ENCODE assay signal across 24 mouse cellular contexts in the genomic region with DNA sequence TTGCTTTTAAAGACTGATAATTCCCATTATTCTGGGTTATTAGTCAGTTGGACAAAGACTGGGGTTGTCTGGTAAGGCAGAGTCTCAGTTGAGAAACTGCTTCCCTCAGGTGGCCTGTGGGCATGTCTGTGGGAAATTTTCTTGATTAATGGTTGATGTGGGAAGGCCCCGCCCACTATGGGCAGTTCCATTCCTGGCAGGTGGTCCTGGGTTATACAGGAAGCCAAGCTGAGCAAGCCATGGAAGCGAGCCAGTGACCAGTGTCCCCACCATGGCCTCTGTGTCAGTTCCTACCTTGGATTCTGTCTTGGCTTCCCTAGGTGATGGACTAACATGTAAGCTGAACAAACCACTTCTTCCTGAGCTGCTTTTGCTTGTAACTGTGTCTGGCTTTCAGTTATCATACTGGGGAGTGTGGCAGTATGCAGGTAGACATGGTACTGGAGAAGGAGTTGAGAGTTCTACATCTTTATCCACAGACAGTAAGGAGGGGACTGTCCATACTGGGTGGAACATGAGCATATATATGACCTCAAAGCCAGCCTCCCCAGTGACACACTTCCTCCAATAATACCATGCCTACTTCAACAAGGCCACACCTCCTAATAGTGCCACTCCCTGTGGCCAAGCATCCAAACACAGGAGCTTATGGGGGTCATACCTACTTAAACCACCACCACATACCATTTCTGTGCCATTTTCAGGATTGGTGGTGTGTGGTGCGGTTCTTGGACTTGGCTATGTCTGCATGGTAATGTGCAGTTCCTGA. TPM values are rescaled to one million over a fixed set of nuclear protein-coding genes. Genes with fewer than 3 reads are reported as not detected.
DNase-seq lines count a peak whose midpoint lies in the region; ATAC-seq and TF ChIP-seq lines count a peak whose summit lies in the region.
"Had no signal": no experiment of that assay in that cellular context is flagged by ENCODE, and none has a peak within 500 bp of the region (broad histone marks: within the 10 kb centered on the region; RNA-seq: fewer than 3 reads in every experiment).

No protein-coding gene starts in this region.

- no peak for TF ChIP-seq POLR2A in kidney, adult 2 months (IDR thresholded peaks at IDR 0.05; ENCODE audit: low read depth, low read length)

- no peak overlapping the region for H3K27ac ChIP-seq in kidney, embryonic 14.5 days (ENCODE audit: low read depth, low read length)
- H3K27ac ChIP-seq in kidney, adult 2 months (ENCODE audit: insufficient read depth, low read depth, low read length): no peak overlapping the region
- no peak overlapping the region for H3K27ac ChIP-seq in midbrain, embryonic 12.5 days (replicated peaks)
- no peak overlapping the region for H3K27ac ChIP-seq in midbrain, embryonic 10.5 days (replicated peaks)
- no peak overlapping the region for H3K27ac ChIP-seq in forebrain, postnatal 0 days (ENCODE audit: low read depth, low read length)
- H3K27ac ChIP-seq: forebrain, embryonic 12.5 days; heart, embryonic 15.5 days; liver, embryonic 14.5 days; neural tube, embryonic 12.5 days; stomach, postnatal 0 days had no signal

- no peak overlapping the region for H3K4me3 ChIP-seq in kidney, embryonic 14.5 days (ENCODE audit: low read length)
- no peak overlapping the region for H3K4me3 ChIP-seq in kidney, adult 2 months (ENCODE audit: insufficient read depth, low read depth, low read length)
- no peak overlapping the region for H3K4me3 ChIP-seq in midbrain, embryonic 12.5 days
- H3K4me3 ChIP-seq in midbrain, embryonic 10.5 days: no peak overlapping the region
- H3K4me3 ChIP-seq in forebrain, postnatal 0 days (ENCODE audit: low read depth, low read length): no peak overlapping the region
- H3K4me3 ChIP-seq: forebrain, embryonic 12.5 days; heart, embryonic 15.5 days; neural tube, embryonic 12.5 days had no signal

- peak; percentile 11 to 18 for DNase-seq in cerebellum, postnatal 10 days
- DNase-seq in cerebellum, adult 11 months: no peak
- DNase-seq in kidney, adult 2 months: no peak
- no peak for DNase-seq in midbrain, embryonic 10.5 days (ENCODE audit: low spot score)
- no peak for DNase-seq in forebrain, postnatal 0 days

- H3K9ac ChIP-seq in kidney, embryonic 14.5 days (ENCODE audit: low read depth, low read length): no peak overlapping the region
- no peak overlapping the region for H3K9ac ChIP-seq in midbrain, embryonic 12.5 days (replicated peaks)
- no peak overlapping the region for H3K9ac ChIP-seq in forebrain, postnatal 0 days
- H3K9ac ChIP-seq: forebrain, embryonic 12.5 days; heart, embryonic 15.5 days; liver, embryonic 14.5 days; neural tube, embryonic 12.5 days had no signal

- no peaks in the 10 kb centered on the region for H3K4me1 ChIP-seq in kidney, embryonic 14.5 days (ENCODE audit: control insufficient read depth, insufficient read depth, low read length)
- no peaks in the 10 kb centered on the region for H3K4me1 ChIP-seq in kidney, adult 2 months (ENCODE audit: control insufficient read depth, insufficient read depth, low read length)
- no peaks in the 10 kb centered on the region for H3K4me1 ChIP-seq in midbrain, embryonic 12.5 days
- H3K4me1 ChIP-seq in midbrain, embryonic 10.5 days: no peaks in the 10 kb centered on the region
- no peaks in the 10 kb centered on the region for H3K4me1 ChIP-seq in forebrain, postnatal 0 days (ENCODE audit: insufficient read depth)
- H3K4me1 ChIP-seq: forebrain, embryonic 12.5 days; heart, embryonic 15.5 days; neural tube, embryonic 12.5 days had no signal

- no peaks in the 10 kb centered on the region for H3K27me3 ChIP-seq in kidney, embryonic 14.5 days (ENCODE audit: control insufficient read depth, insufficient read depth, low read length)
- H3K27me3 ChIP-seq in kidney, adult 2 months (replicated peaks; ENCODE audit: control insufficient read depth, insufficient read depth, low read length): no peaks in the 10 kb centered on the region
- no peaks in the 10 kb centered on the region for H3K27me3 ChIP-seq in midbrain, embryonic 12.5 days
- H3K27me3 ChIP-seq in midbrain, embryonic 10.5 days (ENCODE audit: low read depth, poor library complexity, severe bottlenecking): no peaks in the 10 kb centered on the region
- no peaks in the 10 kb centered on the region for H3K27me3 ChIP-seq in forebrain, postnatal 0 days (ENCODE audit: insufficient read depth, low read length)
- H3K27me3 ChIP-seq: forebrain, embryonic 12.5 days; heart, embryonic 15.5 days; neural tube, embryonic 12.5 days; Patski had no signal

- TF ChIP-seq CTCF in kidney, adult 2 months (conservative IDR thresholded peaks at IDR 0.05; ENCODE audit: insufficient read depth, insufficient read length, low read depth, low read length): no peak
- no peak for TF ChIP-seq CTCF in forebrain, postnatal 0 days (IDR thresholded peaks at IDR 0.05; ENCODE audit: low read depth)

- no peaks in the 10 kb centered on the region for H3K36me3 ChIP-seq in kidney, embryonic 14.5 days (ENCODE audit: control insufficient read depth, insufficient read depth, low read length)
- no peaks in the 10 kb centered on the region for H3K36me3 ChIP-seq in kidney, adult 2 months (ENCODE audit: control insufficient read depth, insufficient read depth, low read length)
- H3K36me3 ChIP-seq in midbrain, embryonic 12.5 days: no peaks in the 10 kb centered on the region
- no peaks in the 10 kb centered on the region for H3K36me3 ChIP-seq in midbrain, embryonic 10.5 days
- no peaks in the 10 kb centered on the region for H3K36me3 ChIP-seq in forebrain, postnatal 0 days (ENCODE audit: insufficient read depth)
- H3K36me3 ChIP-seq: forebrain, embryonic 12.5 days; heart, embryonic 15.5 days; neural tube, embryonic 12.5 days had no signal

- no peak overlapping the region for H3K4me2 ChIP-seq in kidney, embryonic 14.5 days (replicated peaks; ENCODE audit: low read depth, low read length)
- H3K4me2 ChIP-seq in midbrain, embryonic 12.5 days (replicated peaks): no peak overlapping the region
- no peak overlapping the region for H3K4me2 ChIP-seq in forebrain, postnatal 0 days (ENCODE audit: low read depth)
- H3K4me2 ChIP-seq: forebrain, embryonic 12.5 days; heart, embryonic 15.5 days; neural tube, embryonic 12.5 days had no signal

- no peaks in the 10 kb centered on the region for H3K9me3 ChIP-seq in kidney, embryonic 14.5 days (ENCODE audit: control insufficient read depth, low read length)
- H3K9me3 ChIP-seq in midbrain, embryonic 12.5 days: no peaks in the 10 kb centered on the region
- no peaks in the 10 kb centered on the region for H3K9me3 ChIP-seq in midbrain, embryonic 10.5 days (replicated peaks)
- H3K9me3 ChIP-seq in forebrain, postnatal 0 days (ENCODE audit: low read length): no peaks in the 10 kb centered on the region
- H3K9me3 ChIP-seq: forebrain, embryonic 12.5 days; heart, embryonic 15.5 days; neural tube, embryonic 12.5 days had no signal

- 65% methylated on average over 3 of the region's 3 CpGs for WGBS in kidney, embryonic 14.5 days
- WGBS in kidney, adult 2 months: 65% methylated on average over 3 of the region's 3 CpGs
- WGBS in midbrain, embryonic 12.5 days: 62% methylated on average over 3 of the region's 3 CpGs
- 57% methylated on average over 3 of the region's 3 CpGs for WGBS in midbrain, embryonic 10.5 days
- WGBS in forebrain, postnatal 0 days: 51% methylated on average over 3 of the region's 3 CpGs

- ATAC-seq in kidney, embryonic 14.5 days (ENCODE audit: low FRiP score, low TSS enrichment): peak; percentile 51
- 0 out of 2 replicates have a peak, but pooled peaks have one; percentile 38 for ATAC-seq in midbrain, embryonic 12.5 days (ENCODE audit: low FRiP score, low read depth)
- ATAC-seq in megakaryocyte, adult 5-6 weeks (ENCODE audit: poor library complexity, severe bottlenecking): 0 out of 2 replicates have a peak, but pooled peaks have one; percentile 30
- ATAC-seq in forebrain, postnatal 0 days: no peak
- ATAC-seq: Patski had no signal

RNA-seq across cellular contexts. Expression of a gene that starts 14.1 kb away (rescaled TPM):
- polyA plus RNA-seq in kidney, embryonic 14.5 days (2014; fragmentation: Nextera tagmentation; extraction: Ambion mirVana): 0.35 TPM in 1 of 2 replicates, not detected in the other
- not detected in 2 replicates for polyA plus RNA-seq in kidney, adult 2 months (2012; rRNA removed)
- polyA plus RNA-seq in midbrain, embryonic 12.5 days (2016; fragmentation: Nextera tagmentation; extraction: Ambion mirVana): not detected in 2 replicates
- not detected in 2 replicates for polyA plus RNA-seq in midbrain, embryonic 10.5 days (2016; fragmentation: Nextera tagmentation; extraction: Ambion mirVana)
- total RNA-seq in megakaryocyte, adult 5-6 weeks (2015): 0.11 TPM in 1 of 2 replicates, not detected in the other
- not detected in 2 replicates for total RNA-seq in megakaryocyte, adult 5-6 weeks (2017)
- not detected in 2 replicates for total RNA-seq in forebrain, postnatal 0 days (2014; rRNA removed)
- polyA plus RNA-seq in forebrain, postnatal 0 days (2015; fragmentation: Nextera tagmentation; extraction: Ambion mirVana): not detected in 2 replicates
- total RNA-seq: adrenal gland, adult 8-10 months; gastrocnemius, postnatal 10 days; heart, adult 8-10 months; heart, postnatal 4 days; layer of hippocampus, postnatal 10 days; left cerebral cortex, adult 8-10 months had no signal
- polyA plus RNA-seq: embryonic facial prominence, embryonic 11.5 days; forebrain, embryonic 12.5 days; heart, embryonic 15.5 days; limb, embryonic 11.5 days; liver, embryonic 14.5 days; lung, embryonic 16.5 days; neural tube, embryonic 12.5 days; Patski; stomach, postnatal 0 days had no signal

RNA-seq across cellular contexts. Expression of a gene that starts 20.0 kb away (rescaled TPM):
- not detected in 2 replicates for polyA plus RNA-seq in kidney, embryonic 14.5 days (2014; fragmentation: Nextera tagmentation; extraction: Ambion mirVana)
- polyA plus RNA-seq in kidney, adult 2 months (2012; rRNA removed): not detected in 2 replicates
- polyA plus RNA-seq in midbrain, embryonic 12.5 days (2016; fragmentation: Nextera tagmentation; extraction: Ambion mirVana): not detected in 2 replicates
- polyA plus RNA-seq in midbrain, embryonic 10.5 days (2016; fragmentation: Nextera tagmentation; extraction: Ambion mirVana): not detected in 2 replicates
- total RNA-seq in megakaryocyte, adult 5-6 weeks (2015): not detected in 2 replicates
- total RNA-seq in megakaryocyte, adult 5-6 weeks (2017): not detected in 2 replicates
- total RNA-seq in forebrain, postnatal 0 days (2014; rRNA removed): not detected in 2 replicates
- not detected in 2 replicates for polyA plus RNA-seq in forebrain, postnatal 0 days (2015; fragmentation: Nextera tagmentation; extraction: Ambion mirVana)
- polyA plus RNA-seq: forebrain, embryonic 12.5 days; limb, embryonic 11.5 days; liver, embryonic 14.5 days; neural tube, embryonic 12.5 days; Patski had no signal

RNA-seq across cellular contexts. Expression of a gene that starts 22.4 kb away (rescaled TPM):
- polyA plus RNA-seq in kidney, embryonic 14.5 days (2014; fragmentation: Nextera tagmentation; extraction: Ambion mirVana): 1.1 TPM in 1 of 2 replicates, not detected in the other
- not detected in 2 replicates for polyA plus RNA-seq in kidney, adult 2 months (2012; rRNA removed)
- polyA plus RNA-seq in midbrain, embryonic 12.5 days (2016; fragmentation: Nextera tagmentation; extraction: Ambion mirVana): not detected in 2 replicates
- polyA plus RNA-seq in midbrain, embryonic 10.5 days (2016; fragmentation: Nextera tagmentation; extraction: Ambion mirVana): not detected in 2 replicates
- total RNA-seq in megakaryocyte, adult 5-6 weeks (2015): not detected in 2 replicates
- not detected in 2 replicates for total RNA-seq in megakaryocyte, adult 5-6 weeks (2017)
- total RNA-seq in forebrain, postnatal 0 days (2014; rRNA removed): not detected in 2 replicates
- not detected in 2 replicates for polyA plus RNA-seq in forebrain, postnatal 0 days (2015; fragmentation: Nextera tagmentation; extraction: Ambion mirVana)
- total RNA-seq: adrenal gland, adult 8-10 months; gastrocnemius, postnatal 10 days; heart, adult 8-10 months; heart, postnatal 4 days; layer of hippocampus, postnatal 10 days; left cerebral cortex, adult 8-10 months had no signal
- polyA plus RNA-seq: cortical plate, adult 2 months; embryonic facial prominence, embryonic 11.5 days; forebrain, embryonic 12.5 days; heart, embryonic 15.5 days; limb, embryonic 11.5 days; liver, embryonic 14.5 days; lung, embryonic 16.5 days; neural tube, embryonic 12.5 days; Patski; stomach, postnatal 0 days had no signal

RNA-seq across cellular contexts. Expression of a gene that starts 29.9 kb away (rescaled TPM):
- polyA plus RNA-seq in kidney, embryonic 14.5 days (2014; fragmentation: Nextera tagmentation; extraction: Ambion mirVana): 16.5 and 18.5 TPM in 2 replicates
- not detected in 2 replicates for polyA plus RNA-seq in kidney, adult 2 months (2012; rRNA removed)
- not detected in 2 replicates for polyA plus RNA-seq in midbrain, embryonic 12.5 days (2016; fragmentation: Nextera tagmentation; extraction: Ambion mirVana)
- not detected in 2 replicates for polyA plus RNA-seq in midbrain, embryonic 10.5 days (2016; fragmentation: Nextera tagmentation; extraction: Ambion mirVana)
- total RNA-seq in megakaryocyte, adult 5-6 weeks (2015): 11.4 and 11.6 TPM in 2 replicates
- total RNA-seq in megakaryocyte, adult 5-6 weeks (2017): 8.2 and 10.4 TPM in 2 replicates
- not detected in 2 replicates for total RNA-seq in forebrain, postnatal 0 days (2014; rRNA removed)
- 0.38 TPM in 1 of 2 replicates, not detected in the other for polyA plus RNA-seq in forebrain, postnatal 0 days (2015; fragmentation: Nextera tagmentation; extraction: Ambion mirVana)
- total RNA-seq: adrenal gland, adult 8-10 months; gastrocnemius, postnatal 10 days; heart, adult 8-10 months; heart, postnatal 4 days; layer of hippocampus, postnatal 10 days; left cerebral cortex, adult 8-10 months had no signal
- polyA plus RNA-seq: cortical plate, adult 2 months; embryonic facial prominence, embryonic 11.5 days; forebrain, embryonic 12.5 days; heart, embryonic 15.5 days; limb, embryonic 11.5 days; lung, embryonic 16.5 days; neural tube, embryonic 12.5 days; Patski had no signal

RNA-seq across cellular contexts. Expression of a gene that starts 46.7 kb away (rescaled TPM):
- not detected in 2 replicates for polyA plus RNA-seq in kidney, embryonic 14.5 days (2014; fragmentation: Nextera tagmentation; extraction: Ambion mirVana)
- not detected in 2 replicates for polyA plus RNA-seq in kidney, adult 2 months (2012; rRNA removed)
- 0.03 TPM in 1 of 2 replicates, not detected in the other for polyA plus RNA-seq in midbrain, embryonic 12.5 days (2016; fragmentation: Nextera tagmentation; extraction: Ambion mirVana)
- not detected in 2 replicates for polyA plus RNA-seq in midbrain, embryonic 10.5 days (2016; fragmentation: Nextera tagmentation; extraction: Ambion mirVana)
- not detected in 2 replicates for total RNA-seq in megakaryocyte, adult 5-6 weeks (2015)
- total RNA-seq in megakaryocyte, adult 5-6 weeks (2017): not detected in 2 replicates
- not detected in 2 replicates for total RNA-seq in forebrain, postnatal 0 days (2014; rRNA removed)
- polyA plus RNA-seq in forebrain, postnatal 0 days (2015; fragmentation: Nextera tagmentation; extraction: Ambion mirVana): 0.08 TPM in 1 of 2 replicates, not detected in the other
- total RNA-seq: adrenal gland, adult 8-10 months; gastrocnemius, postnatal 10 days; heart, adult 8-10 months; heart, postnatal 4 days; layer of hippocampus, postnatal 10 days; left cerebral cortex, adult 8-10 months had no signal
- polyA plus RNA-seq: cortical plate, adult 2 months; embryonic facial prominence, embryonic 11.5 days; forebrain, embryonic 12.5 days; heart, embryonic 15.5 days; limb, embryonic 11.5 days; liver, embryonic 14.5 days; lung, embryonic 16.5 days; neural tube, embryonic 12.5 days; Patski; stomach, postnatal 0 days had no signal

Comparison
In these comparisons a context has a peak if more than half of its experiments do, and no peak if none do; other contexts are left out.
1. DNase-seq: peak in cerebellum, postnatal 10 days (2 of 2); none in cerebellum, adult 11 months (single experiment), kidney, adult 2 months (single experiment), midbrain, embryonic 10.5 days (single experiment) and forebrain, postnatal 0 days (single experiment).